Mouse (Mus musculus) kidney, adult 10 weeks (tissue): ENCODE results near the gene Prpf6. TPM values are rescaled to one million over a fixed set of nuclear protein-coding genes. Genes with fewer than 3 reads are reported as not detected.

Source experiments
- polyA plus RNA-seq: library from polyadenylated mRNA; stranded (reverse); fragments of 350-450 nt; fragmentation: Illumina TruSeq; extraction: RNeasy Lipid Tissue Mini Kit (QIAGEN cat#74804); gene quantifications from one replicate; pipeline ENCODE4 v1.2.3, GENCODE M21; 2014; ENCODE audit warnings: low read depth, low replicate concordance

The Prpf6 gene
- polyA plus RNA-seq, result 25.0 TPM

GRCm38 (mm10) chr2:181591528-181592085, at the start of gene Prpf6:
Prpf6 (plus strand) TSS chr2:181591868.

GRCm38 (mm10) chr2:181584411-181584942, 7.2 kb upstream of the Prpf6 start, which contains the start of gene Uckl1:
Uckl1 (minus strand) TSS chr2:181584892.

GRCm38 (mm10) chr2:181592231-181593041, 768 bp downstream of the Prpf6 start, which contains the start of gene Zfp512b:
Zfp512b (minus strand) TSS chr2:181592803.

GRCm38 (mm10) chr2:181598454-181599351, 7.0 kb downstream of the Prpf6 start, which contains the start of gene Samd10:
Samd10 (minus strand) TSS chr2:181599212.

GRCm38 (mm10) chr2:181656734-181657133, 65.1 kb downstream of the Prpf6 start, which contains the start of gene Gm29797:
Gm29797 (plus strand) TSS chr2:181657034.

GRCm38 (mm10) chr2:181671326-181671725, 79.7 kb downstream of the Prpf6 start, which contains the start of gene Sox18:
Sox18 (minus strand) TSS chr2:181671640.

GRCm38 (mm10) chr2:181679951-181680715, 88.5 kb downstream of the Prpf6 start, which contains the start of gene Tcea2:
Tcea2 (plus strand) TSS chr2:181680310.

GRCm38 (mm10) chr2:181693339-181694280, 101.9 kb downstream of the Prpf6 start, which contains the start of gene Rgs19:
Rgs19 (minus strand) TSS chr2:181693977.

GRCm38 (mm10) chr2:181698241-181698640, 106.6 kb downstream of the Prpf6 start, which contains the start of gene Lkaaear1:
Lkaaear1 (minus strand) TSS chr2:181698442.

Other genes starting within 250 kb of the Prpf6 start
- gene Zgpat, start 226.9 kb upstream of the Prpf6 start, polyA plus RNA-seq, result 1.1 TPM
- gene Arfrp1, start 226.5 kb upstream of the Prpf6 start, polyA plus RNA-seq, result 33.3 TPM
- 1.3 TPM for gene Lime1, start 211.8 kb upstream of the Prpf6 start, polyA plus RNA-seq
- gene Zbtb46, start 132.4 kb upstream of the Prpf6 start, polyA plus RNA-seq, result 4.2 TPM
- gene Abhd16b, start 98.7 kb upstream of the Prpf6 start, polyA plus RNA-seq, result not detected
- 35.5 TPM for gene Tpd52l2, start 94.7 kb upstream of the Prpf6 start, polyA plus RNA-seq
- gene Dnajc5, start 71.4 kb upstream of the Prpf6 start, polyA plus RNA-seq, result 32.7 TPM
- gene Uckl1, start 7.0 kb upstream of the Prpf6 start, polyA plus RNA-seq, result 12.0 TPM
- gene Zfp512b, start 935 bp downstream of the Prpf6 start, polyA plus RNA-seq, result 1.3 TPM
- 6.5 TPM for gene Samd10, start 7.3 kb downstream of the Prpf6 start, polyA plus RNA-seq
- not detected for gene Gm29797, start 65.2 kb downstream of the Prpf6 start, polyA plus RNA-seq
- gene Sox18, start 79.8 kb downstream of the Prpf6 start, polyA plus RNA-seq, result not detected
- gene Tcea2, start 88.4 kb downstream of the Prpf6 start, polyA plus RNA-seq, result 0.49 TPM
- gene Rgs19, start 102.1 kb downstream of the Prpf6 start, polyA plus RNA-seq, result 3.9 TPM
- gene Lkaaear1, start 106.6 kb downstream of the Prpf6 start, polyA plus RNA-seq, result not detected
- not detected for gene Oprl1, start 123.1 kb downstream of the Prpf6 start, polyA plus RNA-seq
- not detected for gene Myt1, start 171.5 kb downstream of the Prpf6 start, polyA plus RNA-seq
- 137 TPM for gene Pcmtd2, start 246.0 kb downstream of the Prpf6 start, polyA plus RNA-seq